Mouse (Mus musculus): ENCODE data around the gene Foxp3. TPM values are rescaled to one million over a fixed set of nuclear protein-coding genes. Genes with fewer than 3 reads are reported as not detected.

The Foxp3 gene
- polyA plus RNA-seq, 1 experiment from 2014 or later: 0.17 TPM

- ATAC-seq: no peak
- no peak for DNase-seq (ENCODE audit: low read depth, low spot score)
- no peak for TF ChIP-seq CTCF (IDR thresholded peaks at IDR 0.05)
- ChIA-PET POLR2A (no interaction called here), CTCF (no interaction called here)
- peaks cover 23% of the 10 kb centered on the region for H3K27me3 ChIP-seq
- in situ Hi-C loops (cut with MboI; ENCODE audit: low pct_unique_long_range_greater_than_20kb): no loop called here
Measured at GRCm38 (mm10) chrX:7617889-7618551, 44.6 kb downstream of the Foxp3 start.

DNA sequence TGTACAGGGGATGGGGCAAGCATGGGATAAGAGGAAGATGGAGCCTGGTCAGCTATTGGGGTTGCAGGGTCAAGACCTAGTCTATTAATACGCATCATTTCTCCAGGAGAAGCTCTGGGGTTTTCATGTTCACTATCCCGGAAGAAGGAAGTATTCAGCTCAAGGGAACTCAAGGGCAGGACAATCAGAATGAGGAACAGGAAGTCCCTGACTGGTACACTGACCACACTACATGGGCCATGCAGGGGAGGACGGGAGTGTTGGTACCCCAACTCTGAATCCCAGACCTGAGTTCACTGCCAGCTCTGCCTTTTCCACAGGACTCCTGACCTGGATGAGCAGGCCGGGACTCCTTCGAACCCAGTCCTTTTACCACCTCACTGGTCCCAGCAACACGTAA, 59.1 kb downstream of the Foxp3 start:
- TF ChIP-seq CTCF (IDR thresholded peaks at IDR 0.05): no peak
- DNase-seq (ENCODE audit: low read depth, low spot score): no peak
- CTCF ChIA-PET: no interaction called here
- peaks cover 44% of the 10 kb centered on the region for H3K27me3 ChIP-seq
- POLR2A ChIA-PET: no interaction called here
- no peak for ATAC-seq
- in situ Hi-C loops (cut with MboI; ENCODE audit: low pct_unique_long_range_greater_than_20kb): loop anchor here (25.0 kb wide), 1 partner anchor 1370 kb away; no protein-coding TSS in a partner anchor

GRCm38 (mm10) chrX:7635101-7635500, 61.7 kb downstream of the Foxp3 start:
- no peak for DNase-seq (ENCODE audit: low read depth, low spot score)
- in situ Hi-C loops (cut with MboI; ENCODE audit: low pct_unique_long_range_greater_than_20kb): loop anchor here (25.0 kb wide), 1 partner anchor 1373 kb away; no protein-coding TSS in a partner anchor
- peaks cover 31% of the 10 kb centered on the region for H3K27me3 ChIP-seq
- no peak for ATAC-seq
- ChIA-PET POLR2A (no interaction called here), CTCF (no interaction called here)
- TF ChIP-seq CTCF (IDR thresholded peaks at IDR 0.05): no peak

DNA sequence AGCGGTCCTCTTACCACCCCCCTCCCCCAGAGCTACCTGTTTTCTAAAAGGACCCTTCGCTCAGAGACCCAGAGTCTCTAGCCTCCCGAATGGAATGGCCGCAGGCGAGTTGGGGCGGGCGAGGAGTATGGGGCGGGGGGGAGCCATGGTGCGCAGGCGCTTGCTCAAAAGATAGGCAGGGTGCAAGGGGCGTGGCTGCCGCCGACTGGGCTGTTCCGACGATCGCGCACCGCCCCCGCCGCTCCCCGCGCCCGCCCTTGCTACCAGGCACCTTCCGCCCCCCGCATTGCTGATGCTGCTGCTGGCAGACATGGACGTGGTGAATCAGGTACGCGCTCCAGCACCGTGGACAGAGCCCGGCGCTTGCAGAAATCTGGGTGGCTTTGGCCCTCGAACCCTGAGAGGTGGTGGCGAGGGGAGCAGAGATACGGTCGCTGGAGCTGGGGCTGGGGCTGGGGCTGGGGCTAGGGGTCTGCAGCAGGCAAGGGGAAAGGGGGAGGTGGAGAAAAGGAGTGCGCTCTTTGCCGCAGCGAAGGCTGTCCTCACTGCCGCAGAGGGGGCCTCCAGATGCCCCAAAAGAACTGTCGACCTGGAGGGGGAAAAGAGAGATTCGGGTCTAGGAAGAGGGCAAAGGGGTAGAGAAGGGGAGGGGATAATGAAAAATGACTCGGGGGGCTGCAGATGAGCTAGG, 65.1 kb downstream of the Foxp3 start, which contains the start of gene Syp:
Syp (plus strand) TSS at position 71 of the 691 bp plus-strand sequence.
- no peak for TF ChIP-seq CTCF (IDR thresholded peaks at IDR 0.05)
- ChIA-PET CTCF (no interaction called here), POLR2A (interaction anchor here (0.5 kb wide), 1 partner anchor 296 kb away, joined by 3 read pairs; no protein-coding TSS in a partner anchor)
- peak; percentile 33 for ATAC-seq
- H3K27me3 ChIP-seq: peaks cover 22% of the 10 kb centered on the region
- in situ Hi-C loops (cut with MboI; ENCODE audit: low pct_unique_long_range_greater_than_20kb): loop anchor here (25.0 kb wide), 1 partner anchor 1376 kb away; no protein-coding TSS in a partner anchor
- DNase-seq (ENCODE audit: low read depth, low spot score): no peak

DNA sequence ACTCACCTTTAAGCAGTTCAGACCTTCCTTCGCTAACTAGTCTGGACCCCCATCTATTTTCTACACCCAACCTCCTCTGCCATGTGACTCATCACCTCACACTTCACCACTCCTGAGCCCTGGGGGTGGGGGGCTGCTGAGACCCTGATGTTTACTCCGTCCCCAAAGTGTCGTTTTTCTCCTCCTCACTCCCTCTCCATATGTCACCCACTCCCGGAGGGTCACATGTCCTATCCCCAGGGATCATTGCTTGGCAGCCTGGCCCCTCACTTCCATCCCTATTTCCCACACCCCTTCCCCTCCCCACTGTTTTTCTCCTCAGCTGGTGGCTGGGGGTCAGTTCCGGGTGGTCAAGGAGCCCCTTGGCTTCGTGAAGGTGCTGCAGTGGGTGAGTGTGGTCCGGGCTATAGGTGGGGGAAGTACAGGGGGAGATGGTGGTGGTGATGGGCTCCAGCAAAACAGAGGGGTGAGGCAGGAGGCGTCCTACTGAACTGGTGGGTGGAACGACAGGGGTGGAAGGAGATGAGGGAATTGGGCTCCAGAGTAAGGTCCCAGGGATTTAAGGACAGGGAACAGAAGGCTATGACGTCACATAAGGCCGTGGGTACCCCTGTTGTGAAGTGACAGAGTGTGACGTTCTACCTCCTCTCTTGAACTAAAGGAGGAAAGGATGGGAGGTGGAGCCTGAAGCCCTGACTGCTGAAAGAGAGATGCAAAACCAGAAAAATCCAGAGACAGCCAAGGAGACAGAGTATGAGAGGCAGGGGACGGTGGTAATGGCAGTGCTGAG, 66.3 kb downstream of the Foxp3 start:
- in situ Hi-C loops (cut with MboI; ENCODE audit: low pct_unique_long_range_greater_than_20kb): loop anchor here (25.0 kb wide), 1 partner anchor 1377 kb away; no protein-coding TSS in a partner anchor
- no peak for DNase-seq (ENCODE audit: low read depth, low spot score)
- POLR2A ChIA-PET: no interaction called here
- CTCF ChIA-PET: no interaction called here
- no peak for ATAC-seq
- H3K27me3 ChIP-seq: peaks cover 19% of the 10 kb centered on the region
- TF ChIP-seq CTCF (IDR thresholded peaks at IDR 0.05): no peak

DNA sequence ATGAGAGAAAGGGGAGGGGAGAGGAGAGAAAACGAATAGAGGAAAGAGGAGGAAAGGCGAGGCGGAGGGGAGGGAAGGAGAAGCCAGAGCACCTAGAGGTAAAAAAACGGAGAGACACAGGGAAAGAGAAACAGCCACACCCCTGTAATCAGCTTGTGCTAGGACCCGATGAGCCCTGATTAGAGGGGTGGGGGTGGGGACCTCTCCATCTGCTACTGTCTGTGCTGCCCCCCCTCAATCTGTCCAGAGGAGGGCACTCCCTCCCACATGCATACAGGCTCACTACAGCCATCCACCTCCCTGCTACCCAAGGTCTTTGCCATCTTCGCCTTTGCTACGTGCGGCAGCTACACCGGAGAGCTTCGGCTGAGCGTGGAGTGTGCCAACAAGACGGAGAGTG, 67.3 kb downstream of the Foxp3 start:
- DNase-seq (ENCODE audit: low read depth, low spot score) (no peak), ATAC-seq (no peak)
- no peak for TF ChIP-seq CTCF (IDR thresholded peaks at IDR 0.05)
- ChIA-PET CTCF (interaction anchor here (1.5 kb wide), 1 partner anchor 319 kb away, joined by 3 read pairs; no protein-coding TSS in a partner anchor), POLR2A (no interaction called here)
- peaks cover 8% of the 10 kb centered on the region for H3K27me3 ChIP-seq
- in situ Hi-C loops (cut with MboI; ENCODE audit: low pct_unique_long_range_greater_than_20kb): loop anchor here (25.0 kb wide), 1 partner anchor 1378 kb away; no protein-coding TSS in a partner anchor

Other genes with a start within 250 kb of the Foxp3 start
- 6.1 TPM for gene Usp27x, start 197.8 kb upstream of the Foxp3 start, polyA plus RNA-seq (2021)
- 11.2 TPM for gene Ppp1r3f, start 639 bp downstream of the Foxp3 start, polyA plus RNA-seq (2021)
- gene Ccdc22, start 31.9 kb downstream of the Foxp3 start, polyA plus RNA-seq (2021): 38.4 TPM
- not detected for gene Cacna1f, start 33.4 kb downstream of the Foxp3 start, polyA plus RNA-seq (2021)
- gene Syp, start 64.8 kb downstream of the Foxp3 start, polyA plus RNA-seq (2021): 1.1 TPM
- 0.05 TPM for gene Prickle3, start 83.6 kb downstream of the Foxp3 start, polyA plus RNA-seq (2021)
- 124 TPM for gene Plp2, start 97.7 kb downstream of the Foxp3 start, polyA plus RNA-seq (2021)
- gene Magix, start 107.6 kb downstream of the Foxp3 start, polyA plus RNA-seq (2021): 0.06 TPM
- 36.4 TPM for gene Gpkow, start 123.5 kb downstream of the Foxp3 start, polyA plus RNA-seq (2021)
- gene Wdr45, start 140.7 kb downstream of the Foxp3 start, polyA plus RNA-seq (2021): 53.9 TPM
- not detected for gene Gm45208, start 148.6 kb downstream of the Foxp3 start, polyA plus RNA-seq (2021)
- gene Praf2, start 154.8 kb downstream of the Foxp3 start, polyA plus RNA-seq (2021): 58.7 TPM
- 19.6 TPM for gene Ccdc120, start 177.3 kb downstream of the Foxp3 start, polyA plus RNA-seq (2021)
- gene Tfe3, start 188.9 kb downstream of the Foxp3 start, polyA plus RNA-seq (2021): 53.5 TPM
- gene Gripap1, start 216.1 kb downstream of the Foxp3 start, polyA plus RNA-seq (2021): 63.2 TPM
- gene Kcnd1, start 248.6 kb downstream of the Foxp3 start, polyA plus RNA-seq (2021): 4.5 TPM